Mouse (Mus musculus) CH12.LX (cell line): ENCODE data around the gene Poln. TPM values are rescaled to one million over a fixed set of nuclear protein-coding genes. Genes with fewer than 3 reads are reported as not detected.

Source experiments
- DNase-seq: peaks from one replicate; pipeline ENCODE4 v3.0.0-alpha.2; 2013; ENCODE audit errors: extremely low read depth
- H3K27ac ChIP-seq: 2 replicates; pipeline ENCODE4 v1.5.1; 2012; ENCODE audit warnings: low read depth, mild to moderate bottlenecking, control low read depth, moderate library complexity; ENCODE audit not compliant: insufficient read depth
- H3K27me3 ChIP-seq: replicated peaks from 2 replicates; pipeline ENCODE3; 2012; ENCODE audit warnings: inconsistent platforms
- H3K36me3 ChIP-seq, 2 experiments: replicated peaks in 1 of 2; 2 replicates each; pipeline versions ENCODE3 to v1.6.1; 2012; ENCODE audit warnings: inconsistent platforms in 1 of 2, low read length in 1 of 2, mild to moderate bottlenecking in 1 of 2, mixed read lengths in 1 of 2, moderate library complexity in 1 of 2; ENCODE audit not compliant: control insufficient read depth in 1 of 2, insufficient read depth in 1 of 2
- H3K4me1 ChIP-seq, 2 experiments: 2 replicates each; pipeline ENCODE4 v1.6.1; 2012; ENCODE audit warnings: inconsistent platforms in 1 of 2, moderate library complexity in 1 of 2; ENCODE audit not compliant: insufficient read depth in 2 of 2, control insufficient read depth in 1 of 2
- H3K4me2 ChIP-seq: 2 replicates; pipeline ENCODE4 v1.6.1; 2012; ENCODE audit warnings: low read depth, mild to moderate bottlenecking, control low read depth; ENCODE audit not compliant: poor library complexity, insufficient read depth, severe bottlenecking
- H3K4me3 ChIP-seq, 3 experiments: fragments of 150-350 bp in 1 of 3; sonication (generic) in 1 of 3; replicated peaks in 1 of 3; 2 replicates each; pipeline versions ENCODE3 to v1.5.1; 2011 to 2012; ENCODE audit warnings: low read depth in 2 of 3, low read length in 2 of 3, mild to moderate bottlenecking in 2 of 3, moderate library complexity in 2 of 3, control low read depth in 1 of 3, improper control_type of control experiment in 1 of 3, inconsistent platforms in 1 of 3, mixed read lengths in 1 of 3; ENCODE audit not compliant: poor library complexity in 1 of 3
- H3K79me2 ChIP-seq: replicated peaks from 2 replicates; pipeline ENCODE4 v1.6.1; 2012; ENCODE audit warnings: mild to moderate bottlenecking, moderate library complexity; ENCODE audit not compliant: control insufficient read depth, poor library complexity, insufficient read depth, severe bottlenecking; ENCODE audit errors: extremely low read depth
- H3K9ac ChIP-seq: 2 replicates; pipeline ENCODE4 v1.6.1; 2012; ENCODE audit warnings: low read depth, mild to moderate bottlenecking, control low read depth, moderate library complexity; ENCODE audit not compliant: insufficient read depth
- H3K9me3 ChIP-seq: replicated peaks from 2 replicates; pipeline ENCODE3; 2012; ENCODE audit warnings: low read length, inconsistent platforms, mixed read lengths
- CHD1 ChIP-seq: IDR thresholded peaks from 2 replicates; pipeline ENCODE4 v1.6.1; 2012; ENCODE audit warnings: low read depth, low read length, improper control_type of control experiment, inconsistent platforms
- CHD2 ChIP-seq: IDR thresholded peaks from 2 replicates; pipeline ENCODE4 v1.6.1; 2011; ENCODE audit warnings: low read length, improper control_type of control experiment
- E2F4 ChIP-seq: IDR thresholded peaks from 2 replicates; pipeline ENCODE4 v1.6.1; 2011; ENCODE audit warnings: low read depth, low read length, improper control_type of control experiment; ENCODE audit not compliant: insufficient replicate concordance
- ELF1 ChIP-seq: IDR thresholded peaks from 2 replicates; pipeline ENCODE4 v1.6.1; 2014; ENCODE audit warnings: low read depth, mild to moderate bottlenecking, inconsistent platforms, low read length, improper control_type of control experiment
- EP300 ChIP-seq: IDR thresholded peaks from 2 replicates; pipeline ENCODE4 v1.6.1; 2011; ENCODE audit warnings: low read length, improper control_type of control experiment
- GABPA ChIP-seq: IDR thresholded peaks from 2 replicates; pipeline ENCODE4 v1.6.1; 2012; ENCODE audit warnings: low read depth, low read length, improper control_type of control experiment, inconsistent platforms; ENCODE audit not compliant: insufficient replicate concordance
- HCFC1 ChIP-seq: IDR thresholded peaks from 2 replicates; pipeline ENCODE4 v1.6.1; 2012; ENCODE audit warnings: low read depth, mild to moderate bottlenecking, inconsistent platforms, low read length, improper control_type of control experiment
- IRF4 ChIP-seq: IDR thresholded peaks from 2 replicates; pipeline ENCODE4 v1.6.1; 2014; ENCODE audit warnings: low read depth, mild to moderate bottlenecking, inconsistent platforms, low read length, improper control_type of control experiment
- JUN ChIP-seq: IDR thresholded peaks from 2 replicates; pipeline ENCODE4 v1.6.1; 2011; ENCODE audit warnings: low read depth, mild to moderate bottlenecking, low read length, improper control_type of control experiment, moderate library complexity; ENCODE audit not compliant: insufficient read depth
- JUND ChIP-seq: conservative IDR thresholded peaks from 2 replicates; pipeline ENCODE4 v1.6.1; 2011; ENCODE audit warnings: low read depth, low read length, improper control_type of control experiment
- MAFK ChIP-seq: IDR thresholded peaks from 2 replicates; pipeline ENCODE4 v1.6.1; 2011; ENCODE audit warnings: low read length, improper control_type of control experiment; ENCODE audit not compliant: insufficient replicate concordance
- MAX ChIP-seq: IDR thresholded peaks from 2 replicates; pipeline ENCODE4 v1.6.1; 2011; ENCODE audit warnings: low read length, improper control_type of control experiment
- MXI1 ChIP-seq: IDR thresholded peaks from 2 replicates; pipeline ENCODE4 v1.6.1; 2011; ENCODE audit warnings: mild to moderate bottlenecking, low read depth, low read length, improper control_type of control experiment
- MYC ChIP-seq: IDR thresholded peaks from 2 replicates; pipeline ENCODE4 v1.6.1; 2011; ENCODE audit warnings: low read depth, mild to moderate bottlenecking, improper control_type of control experiment, low read length
- NRF1 ChIP-seq: IDR thresholded peaks from 2 replicates; pipeline ENCODE4 v1.6.1; 2014; ENCODE audit warnings: low read depth, mild to moderate bottlenecking, inconsistent platforms, low read length, improper control_type of control experiment, moderate library complexity
- RCOR1 ChIP-seq: conservative IDR thresholded peaks from 2 replicates; pipeline ENCODE4 v1.6.1; 2012; ENCODE audit warnings: low read depth, mild to moderate bottlenecking, inconsistent platforms, low read length, improper control_type of control experiment
- SIN3A ChIP-seq: IDR thresholded peaks from 2 replicates; pipeline ENCODE4 v1.6.1; 2012; ENCODE audit warnings: low read length, improper control_type of control experiment, inconsistent platforms
- SMC3 ChIP-seq: IDR thresholded peaks from 2 replicates; pipeline ENCODE4 v1.6.1; 2011; ENCODE audit warnings: low read depth, low read length, improper control_type of control experiment
- TBP ChIP-seq: conservative IDR thresholded peaks from 2 replicates; pipeline ENCODE4 v1.6.1; 2011; ENCODE audit warnings: low read depth, low read length, improper control_type of control experiment
- TCF12 ChIP-seq: IDR thresholded peaks from 2 replicates; pipeline ENCODE4 v1.6.1; 2014; ENCODE audit warnings: low read depth, mild to moderate bottlenecking, inconsistent platforms, low read length, improper control_type of control experiment
- USF2 ChIP-seq: conservative IDR thresholded peaks from 2 replicates; pipeline ENCODE4 v1.6.1; 2011; ENCODE audit warnings: low read depth, low read length, improper control_type of control experiment
- ZKSCAN1 ChIP-seq: IDR thresholded peaks from 2 replicates; pipeline ENCODE4 v1.6.1; 2012; ENCODE audit warnings: low read depth, inconsistent platforms, low read length, improper control_type of control experiment, borderline replicate concordance
- ZMIZ1 ChIP-seq: IDR thresholded peaks from 2 replicates; pipeline ENCODE4 v1.6.1; 2012; ENCODE audit warnings: low read depth, mild to moderate bottlenecking, inconsistent platforms, low read length, improper control_type of control experiment
- dilution Hi-C: fragments of 300-500 bp; cut with MboI; formaldehyde crosslinking; loops from 2 replicates; pipeline ENCODE4 v1.14.3; 2020; ENCODE audit warnings: low sequenced_read_pairs; ENCODE audit not compliant: extremely low pct_unique_long_range_greater_than_20kb, extremely low pct_ligation_motif_present
- in situ Hi-C: fragments of 300-500 bp; cut with MboI; formaldehyde crosslinking; loops from 3 replicates; pipeline ENCODE4 v1.14.3; 2019; ENCODE audit warnings: low sequenced_read_pairs, low pct_ligation_motif_present, low pct_unique_long_range_greater_than_20kb, mixed read lengths
- polyA plus RNA-seq: library from polyadenylated mRNA; unstranded; fragments of >175 nt; gene quantifications from 2 replicates; pipeline ENCODE4 v1.2.1, GENCODE M21; 2012; ENCODE audit warnings: low read depth; ENCODE audit not compliant: insufficient read length
- total RNA-seq, 2 experiments: library from RNA; depleted of rRNA; stranded (reverse); fragments of 300-350 nt in 1 of 2; fragments of >200 nt in 1 of 2; gene quantifications; 2 replicates each; pipeline ENCODE4 v1.2.3; 2012 to 2014

Poln gene
- total and polyA plus RNA-seq, 3 experiments = 0.25 to 0.64 (median 0.39) TPM

DNA sequence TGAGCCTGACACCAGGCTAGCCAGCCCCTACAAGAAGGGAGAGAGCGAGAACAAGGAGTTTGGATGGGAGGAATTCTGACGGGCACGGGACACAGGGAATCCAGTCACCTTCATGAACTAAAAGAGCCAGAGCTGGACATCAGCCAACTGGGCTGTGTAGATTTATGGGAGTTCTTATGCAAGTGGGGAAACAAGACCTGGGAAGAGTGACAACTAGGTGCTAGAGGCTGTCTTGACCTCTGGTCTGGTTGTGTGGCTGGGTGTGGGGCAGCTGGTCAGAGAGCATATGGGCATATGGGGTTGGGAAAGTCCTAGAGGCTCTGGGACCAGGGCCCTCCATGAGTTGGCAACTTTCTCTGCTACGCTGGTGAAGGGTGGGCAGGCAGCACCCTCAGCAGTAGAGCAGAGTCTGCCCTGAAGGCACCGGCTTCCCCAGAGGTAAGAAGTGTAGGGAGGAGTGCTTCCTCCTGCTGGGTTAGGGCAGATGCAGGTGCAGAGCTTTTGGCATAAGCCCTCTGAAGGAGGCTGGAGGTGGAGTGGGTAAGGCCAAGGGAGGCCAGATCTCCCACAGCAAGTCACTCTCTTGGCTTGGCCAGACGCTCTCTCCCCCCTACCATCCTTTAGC is 169.7 kb downstream of the Poln start:
- peaks cover 22% of the 10 kb centered on the region for H3K9me3 ChIP-seq
- no peak overlapping the region for H3K27ac ChIP-seq
- no peak for DNase-seq
- H3K27me3 ChIP-seq = no peaks in the 10 kb centered on the region
- H3K79me2 ChIP-seq = no peaks in the 10 kb centered on the region
- no peaks in the 10 kb centered on the region for H3K36me3 ChIP-seq
- H3K4me2 ChIP-seq = no peak overlapping the region
- in situ Hi-C loops (no loop called here), dilution Hi-C loops (no loop called here)
- H3K4me3 ChIP-seq = no peak overlapping the region
- H3K4me1 ChIP-seq = no peaks in the 10 kb centered on the region; a peak in 1 of 4 replicates
- no peak overlapping the region for H3K9ac ChIP-seq
- no peak for TF ChIP-seq MAX
- TF ChIP-seq MAFK = no peak
- no peak for TF ChIP-seq E2F4
- TF ChIP-seq JUND = no peak
- TF ChIP-seq MYC = no peak

DNA sequence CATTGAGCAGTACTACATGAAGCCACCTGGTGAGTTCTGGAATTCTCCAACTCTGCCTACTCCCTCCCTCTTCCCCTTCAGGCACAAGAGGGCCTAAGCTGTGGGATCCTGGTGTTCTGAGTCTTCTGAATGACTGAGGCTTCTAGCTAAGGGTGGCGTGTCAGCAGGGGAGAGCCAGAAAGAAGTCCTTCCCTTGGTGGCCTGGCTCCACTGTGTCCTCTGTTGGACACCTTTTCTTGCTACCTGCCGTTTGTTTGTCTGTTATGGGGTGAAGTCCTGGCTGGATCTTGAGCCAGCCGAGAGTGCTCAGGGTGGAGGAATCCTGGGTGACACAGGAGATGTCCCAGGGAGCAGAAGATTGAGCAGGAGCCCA is 170.8 kb downstream of the Poln start:
- H3K27me3 ChIP-seq = no peaks in the 10 kb centered on the region
- no peaks in the 10 kb centered on the region for H3K36me3 ChIP-seq
- no peak overlapping the region for H3K27ac ChIP-seq
- in situ Hi-C loops (no loop called here), dilution Hi-C loops (no loop called here)
- peaks cover 22% of the 10 kb centered on the region for H3K9me3 ChIP-seq
- no peak overlapping the region for H3K4me3 ChIP-seq
- no peak overlapping the region for H3K9ac ChIP-seq
- H3K79me2 ChIP-seq = no peaks in the 10 kb centered on the region
- no peaks in the 10 kb centered on the region; a peak in 1 of 4 replicates for H3K4me1 ChIP-seq
- DNase-seq = no peak
- H3K4me2 ChIP-seq = no peak overlapping the region
- TF ChIP-seq CHD2 (no peak), JUN (no peak), SIN3A (no peak), ELF1 (no peak), TBP (no peak), HCFC1 (no peak)
- TF ChIP-seq, all 38 proteins: peak for 0

DNA sequence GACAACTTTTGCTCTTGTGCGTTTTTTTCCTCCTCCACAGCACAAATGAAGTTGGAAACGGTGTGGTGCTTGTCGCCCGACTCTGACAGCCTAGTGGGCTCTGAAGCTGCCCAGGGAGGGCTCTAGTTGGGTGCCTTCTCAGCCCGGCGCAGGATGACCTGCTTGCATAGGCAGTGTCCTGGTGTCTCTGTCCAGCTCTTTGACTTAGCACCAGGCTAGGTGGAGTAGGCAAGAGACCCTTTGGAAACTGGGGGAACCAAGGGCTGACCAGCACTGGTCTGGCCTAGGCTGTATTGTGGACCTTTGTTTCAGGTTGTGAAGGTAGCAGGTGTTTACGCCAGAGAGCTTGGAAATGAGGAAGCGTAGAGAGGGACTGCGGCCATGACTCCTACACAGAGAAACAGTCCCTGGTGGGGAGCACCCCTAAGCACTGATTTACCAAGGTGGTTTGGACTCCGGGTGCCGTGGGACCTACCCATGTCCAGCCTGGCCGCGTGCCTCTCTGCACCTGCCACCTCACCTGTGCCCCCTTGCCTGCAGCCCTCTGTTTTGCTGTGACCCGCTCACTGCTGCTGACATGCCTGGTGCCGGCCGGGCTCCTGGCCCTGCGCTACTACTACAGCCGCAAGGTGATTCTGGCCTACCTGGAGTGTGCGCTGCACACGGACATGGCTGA is 171.3 kb downstream of the Poln start:
- peaks cover 22% of the 10 kb centered on the region for H3K9me3 ChIP-seq
- dilution Hi-C loops (no loop called here), in situ Hi-C loops (no loop called here)
- no peak overlapping the region for H3K27ac ChIP-seq
- DNase-seq = no peak
- no peak overlapping the region for H3K9ac ChIP-seq
- TF ChIP-seq ZKSCAN1 (no peak), USF2 (no peak), ZMIZ1 (no peak), MAX (no peak), SMC3 (no peak), MXI1 (no peak), GABPA (no peak), JUND (no peak), MAFK (no peak), EP300 (no peak), TCF12 (no peak), IRF4 (no peak), RCOR1 (no peak), CHD1 (no peak), TBP (no peak), CHD2 (no peak), NRF1 (no peak)
- no peaks in the 10 kb centered on the region; a peak in 1 of 4 replicates for H3K4me1 ChIP-seq
- H3K4me3 ChIP-seq = no peak overlapping the region
- H3K79me2 ChIP-seq = no peaks in the 10 kb centered on the region
- no peak overlapping the region for H3K4me2 ChIP-seq
- no peaks in the 10 kb centered on the region for H3K27me3 ChIP-seq
- no peaks in the 10 kb centered on the region for H3K36me3 ChIP-seq
